Mouse (Mus musculus): ENCODE measurements at regions not wholly inside any gene's neighbourhood (a gene's known extent, or its start where the extent isn't known, plus 50 kb on each side); places are given as distances from the start of the nearest gene placed in this dataset.
"Not testable (repeated sequence)": the region's sequence is repeated elsewhere in the genome, so short reads cannot be mapped to it uniquely, and the experiment has no call there.

DNA sequence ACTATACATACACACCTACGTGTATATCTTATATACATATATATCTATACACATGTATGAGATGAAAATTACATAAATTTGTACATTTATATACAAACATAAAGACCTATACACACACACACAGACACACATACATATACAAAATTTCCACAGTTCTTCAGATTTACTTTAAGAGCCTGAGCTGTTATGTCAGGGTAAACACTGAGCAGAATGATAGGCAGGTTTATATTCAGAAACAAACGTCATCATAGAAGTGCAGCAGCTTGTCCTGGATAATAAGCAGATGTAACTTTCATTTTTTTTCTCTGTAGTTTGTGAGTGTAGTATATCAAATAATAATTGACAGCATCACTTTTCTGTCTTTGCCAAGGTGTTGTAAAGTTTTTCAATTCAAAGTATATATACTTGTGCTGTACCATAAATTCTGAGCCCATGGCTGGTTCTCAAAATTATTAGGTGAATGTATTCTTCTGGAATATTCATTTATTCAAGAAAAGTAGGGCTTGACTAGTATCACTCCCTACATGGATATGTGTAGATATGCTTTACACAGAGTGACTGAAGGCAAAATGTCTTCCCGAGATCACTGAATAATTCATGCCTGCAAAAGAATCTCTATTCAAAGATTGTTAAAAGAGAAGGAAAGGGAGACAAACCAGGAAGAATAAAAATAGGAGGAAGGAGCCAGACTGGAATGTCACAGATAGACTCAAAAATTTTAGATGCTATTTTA lies 583.8 kb upstream of the Brinp3 start:
- DNase-seq (ENCODE audit: low spot score in 2 of 2) = no peak
- intact Hi-C loops (cut with DNase I) = no loop called here

DNA sequence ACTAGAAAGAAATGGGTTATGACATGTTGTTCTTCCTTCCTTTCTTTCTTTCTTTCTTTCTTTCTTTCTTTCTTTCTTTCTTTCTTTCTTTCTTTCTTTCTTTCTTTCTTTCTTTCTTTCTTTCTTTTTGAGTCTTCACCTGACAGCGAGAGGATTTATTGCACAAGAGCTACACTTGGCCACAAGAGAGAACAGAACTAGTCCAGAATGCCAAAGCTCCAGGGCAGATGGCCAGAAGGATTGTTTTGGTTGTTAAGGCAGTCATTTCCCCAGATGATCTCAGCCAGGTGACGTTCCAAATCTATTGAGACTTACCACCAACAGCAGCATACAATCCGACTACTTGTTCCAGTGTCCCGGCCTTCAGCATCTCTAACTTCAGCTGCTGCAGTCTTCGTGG lies 558.8 kb upstream of the Brinp3 start:
- DNase-seq (ENCODE audit: low spot score in 2 of 2) = no peak
- intact Hi-C loops (cut with DNase I) = no loop called here

DNA sequence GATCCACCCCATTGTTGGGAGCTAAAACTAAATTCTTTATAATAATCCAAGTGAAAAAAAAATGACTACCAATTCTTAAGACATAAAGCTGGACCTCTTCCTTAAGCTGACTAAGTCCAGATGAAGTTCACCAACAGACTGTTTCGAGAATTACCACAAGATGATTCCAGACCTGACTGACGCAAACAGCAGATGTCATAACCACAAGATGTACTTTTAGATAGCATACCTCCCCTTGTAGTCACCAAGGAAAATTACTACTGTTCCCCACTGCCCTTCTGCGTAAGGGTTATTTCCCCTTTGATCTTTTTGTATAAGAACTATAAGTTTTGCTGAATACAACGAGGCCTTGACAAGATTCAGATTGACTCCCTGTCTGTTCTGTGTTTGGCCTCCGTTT lies 536.8 kb upstream of the Brinp3 start:
- DNase-seq (ENCODE audit: low spot score in 2 of 2); intact Hi-C loops (cut with DNase I): not testable (repeated sequence)

DNA sequence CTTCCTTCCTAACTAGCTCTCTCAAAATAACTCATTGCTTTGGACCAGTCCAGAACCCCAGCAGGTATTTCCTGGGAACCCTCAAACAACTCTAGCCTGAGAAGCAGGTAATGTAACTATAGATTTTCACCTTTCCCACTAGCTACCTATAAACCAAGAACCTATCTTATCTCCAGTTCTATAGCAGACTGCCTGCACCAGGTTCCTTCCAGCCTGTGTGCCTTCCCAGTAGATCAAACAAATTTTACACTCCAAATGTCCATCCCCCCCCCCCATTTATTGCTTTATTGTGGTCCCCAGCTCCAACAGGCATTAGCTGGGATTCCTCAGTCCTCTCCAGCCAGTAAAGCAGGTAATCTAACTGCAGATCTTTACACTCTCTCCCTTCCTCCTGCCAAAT lies 532.3 kb upstream of the Brinp3 start:
- DNase-seq (ENCODE audit: low spot score in 2 of 2) = no peak

DNA sequence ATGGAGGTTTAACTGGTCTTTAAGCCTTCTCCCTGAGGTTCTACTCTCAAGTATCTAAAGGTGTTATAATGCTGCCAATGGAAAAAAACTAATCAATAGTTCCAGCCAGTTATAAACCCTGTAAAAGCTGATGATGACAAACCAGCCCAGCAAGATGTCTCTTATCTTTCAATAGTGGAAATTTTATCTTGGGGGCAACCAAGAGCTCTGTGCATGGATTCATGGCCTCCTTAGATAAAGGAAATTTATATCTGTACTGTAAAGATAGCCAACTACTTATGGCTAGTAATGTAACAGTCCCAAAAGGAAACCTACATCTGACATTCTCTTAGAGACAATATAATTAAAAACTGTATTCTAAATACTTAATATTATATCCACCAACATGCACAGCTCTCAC lies 526.5 kb upstream of the Brinp3 start:
- intact Hi-C loops (cut with DNase I) = no loop called here
- DNase-seq (ENCODE audit: low spot score in 2 of 2) = no peak

More for the DNA sequence above, 532.3 kb upstream of the Brinp3 start:
- intact Hi-C loops (cut with DNase I) = no loop called here

DNA sequence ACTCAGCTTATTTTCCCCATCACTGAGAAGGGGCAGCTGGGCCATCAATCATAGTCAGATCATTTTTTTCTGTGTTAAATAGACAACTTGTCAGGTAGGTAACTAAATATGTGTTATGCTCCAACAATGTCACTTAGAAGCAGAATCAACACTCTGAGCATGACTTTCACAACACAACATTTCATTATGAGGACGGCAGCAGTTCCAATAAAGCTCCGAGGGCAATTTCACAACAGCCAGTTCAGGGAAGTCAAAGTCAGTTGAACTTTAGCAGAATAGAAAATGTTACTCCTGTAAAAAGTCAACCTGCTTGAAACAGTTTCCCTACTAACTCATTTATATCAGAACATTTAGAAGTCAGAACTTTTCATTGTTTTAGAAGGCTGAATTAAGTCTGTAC lies 522.1 kb upstream of the Brinp3 start:
- no peak for DNase-seq (ENCODE audit: low spot score in 2 of 2)
- intact Hi-C loops (cut with DNase I) = no loop called here

DNA sequence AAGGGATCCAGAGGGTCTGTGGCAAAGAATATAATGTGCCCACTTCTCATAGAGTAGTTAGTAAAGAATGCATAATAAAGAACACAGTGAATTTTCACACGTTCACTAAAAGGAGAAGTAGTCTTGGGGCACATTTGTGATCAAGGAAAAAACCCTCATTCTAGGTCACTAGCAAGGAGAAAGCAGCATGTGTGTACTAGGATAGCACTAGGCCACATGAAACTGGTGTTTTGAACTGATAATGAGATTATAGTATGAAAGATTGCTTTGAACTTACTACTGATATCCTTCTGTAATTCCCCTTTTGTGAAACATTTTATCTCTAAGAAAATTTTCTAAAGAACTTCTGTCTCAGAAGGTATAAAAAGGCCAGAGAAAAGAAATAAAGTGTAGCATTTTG lies 492.6 kb upstream of the Brinp3 start:
- intact Hi-C loops (cut with DNase I) = no loop called here
- no peak for DNase-seq (ENCODE audit: low spot score in 2 of 2)

DNA sequence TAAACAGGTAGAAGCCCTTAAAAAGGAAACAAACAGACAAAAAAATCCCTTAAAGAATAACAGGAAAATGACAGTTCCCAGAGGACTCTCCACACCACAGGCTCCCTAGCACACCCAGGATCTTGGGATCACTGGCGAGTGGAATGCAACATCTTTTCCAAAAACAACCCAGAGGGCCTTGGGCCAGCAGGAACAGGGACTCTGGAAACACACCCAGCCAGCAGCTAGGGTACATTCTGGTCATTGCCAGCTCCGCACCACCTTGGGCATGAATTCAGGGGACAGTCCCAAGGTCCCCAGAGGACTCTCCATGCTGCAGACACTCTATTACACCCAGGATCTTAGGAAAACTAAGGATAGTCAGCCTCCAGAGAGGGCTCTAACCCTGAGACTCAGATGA lies 479.5 kb upstream of the Brinp3 start:
- intact Hi-C loops (cut with DNase I) = no loop called here
- DNase-seq (ENCODE audit: low spot score in 2 of 2) = no peak

DNA sequence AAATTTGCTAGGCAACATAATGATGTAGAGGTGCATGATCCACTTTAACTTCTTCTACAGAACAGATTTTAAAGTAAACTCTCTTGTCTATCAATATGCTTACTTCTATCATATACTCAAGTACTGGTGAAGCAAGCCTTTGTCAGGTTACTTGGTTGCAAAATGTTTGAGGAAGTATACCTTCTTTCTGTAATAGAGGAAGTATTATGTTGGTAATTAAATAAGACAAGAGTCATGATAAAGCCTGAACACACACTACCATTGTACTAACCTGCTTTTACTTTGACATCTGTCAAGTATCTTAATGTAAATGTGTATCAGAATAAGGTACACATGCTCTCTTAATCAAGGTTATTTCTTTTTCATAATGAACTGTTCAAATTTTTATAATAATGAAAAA lies 467.9 kb upstream of the Brinp3 start:
- no peak for DNase-seq (ENCODE audit: low spot score in 2 of 2)
- intact Hi-C loops (cut with DNase I) = no loop called here

DNA sequence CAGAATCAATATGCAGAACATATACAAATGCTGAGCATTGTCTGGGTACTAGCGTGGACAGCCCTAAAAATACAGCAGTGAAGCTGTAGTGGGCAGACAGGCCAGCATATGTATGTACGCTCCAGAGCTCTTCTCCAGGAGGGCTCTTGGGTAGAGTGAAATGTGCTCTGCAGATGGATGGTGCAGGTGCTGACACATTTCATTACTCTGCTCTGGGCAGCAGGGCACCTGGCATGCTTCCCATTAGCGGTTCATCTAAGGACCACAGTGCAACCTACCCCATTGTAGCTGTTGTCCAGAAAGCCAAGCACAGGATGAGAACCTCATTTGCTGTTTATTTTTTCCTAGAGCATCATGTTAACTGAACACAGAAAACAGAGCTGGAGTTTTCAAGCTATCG lies 466.9 kb upstream of the Brinp3 start:
- intact Hi-C loops (cut with DNase I) = no loop called here
- no peak for DNase-seq (ENCODE audit: low spot score in 2 of 2)

DNA sequence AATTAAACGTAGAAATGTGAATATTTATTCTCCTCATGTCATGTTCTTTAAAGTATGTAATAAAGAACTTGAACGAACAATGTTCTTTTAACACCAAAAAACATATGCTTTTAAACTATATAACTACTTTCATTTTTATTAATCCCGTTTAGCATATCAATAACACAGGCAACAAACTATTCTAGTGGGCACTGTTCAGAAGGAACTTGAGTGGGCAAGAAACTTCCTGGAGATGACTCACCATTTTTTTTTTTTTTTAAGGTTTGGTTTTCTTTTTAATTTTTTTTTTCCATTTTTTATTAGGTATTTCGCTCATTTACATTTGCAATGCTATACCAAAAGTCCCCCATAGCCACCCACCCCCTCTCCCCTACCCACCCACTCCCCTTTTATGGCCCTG lies 462.2 kb upstream of the Brinp3 start:
- intact Hi-C loops (cut with DNase I); DNase-seq (ENCODE audit: low spot score in 2 of 2): not testable (repeated sequence)

DNA sequence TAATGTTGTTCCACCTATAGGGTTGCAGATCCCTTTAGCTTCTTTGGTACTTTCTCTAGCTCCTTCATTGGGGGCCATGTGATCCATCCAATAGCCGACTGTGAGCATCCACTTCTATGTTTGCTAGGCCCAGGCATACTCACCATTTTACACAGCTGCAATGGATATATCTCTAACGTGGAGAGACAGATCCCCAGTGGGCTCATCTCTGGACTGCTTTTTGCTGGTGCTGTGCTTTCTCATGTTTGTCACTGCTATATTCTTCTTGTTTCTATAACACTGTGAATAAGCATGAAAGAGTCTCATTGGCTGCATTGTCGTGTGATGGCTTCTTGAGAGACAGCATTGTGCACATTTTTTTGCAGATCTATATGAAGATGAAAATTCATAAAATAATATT lies 461.6 kb upstream of the Brinp3 start:
- DNase-seq (ENCODE audit: low spot score in 2 of 2); intact Hi-C loops (cut with DNase I): not testable (repeated sequence)

DNA sequence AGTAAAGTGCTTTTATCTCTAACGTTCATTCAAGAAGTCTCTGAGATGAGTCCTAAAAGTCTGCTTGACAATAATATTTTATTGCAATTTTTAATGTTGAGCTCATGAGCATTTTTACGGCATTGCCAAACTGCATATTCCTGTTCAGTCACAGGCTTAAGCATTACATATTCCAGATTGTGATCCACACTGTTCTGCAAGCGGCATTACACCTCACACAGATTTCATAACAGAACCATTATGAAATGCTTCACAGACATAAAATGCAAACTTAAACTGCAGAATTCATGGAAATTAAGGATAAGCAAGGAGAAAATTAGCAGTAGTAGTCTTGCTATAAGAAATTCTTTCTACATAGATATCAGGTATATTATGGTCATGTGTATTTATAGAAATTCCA lies 442.1 kb upstream of the Brinp3 start:
- peak in 1 of 2 experiments; percentile 28 for DNase-seq (ENCODE audit: low spot score in 2 of 2)
- intact Hi-C loops (cut with DNase I) = no loop called here
